Mouse (Mus musculus): ENCODE measurements around the gene Extl1. TPM values are rescaled to one million over a fixed set of nuclear protein-coding genes. Genes with fewer than 3 reads are reported as not detected.

Gene Extl1
- polyA plus RNA-seq, 1 experiment from 2014 or later: 6.4 TPM

- Histone ChIP-seq H3K4me2 (no peak overlapping the region), H3K36me3 (no peaks in the 10 kb centered on the region), H3K4me3 (no peak overlapping the region), H3K4me1 (no peaks in the 10 kb centered on the region), H3K9ac (no peak overlapping the region), H3K27me3 (no peaks in the 10 kb centered on the region), H3K9me3 (no peaks in the 10 kb centered on the region), H3K27ac (no peak overlapping the region)
- WGBS: 64% methylated on average over 3 of the region's 3 CpGs
- no peak for ATAC-seq (ENCODE audit: insufficient number of reproducible peaks, low FRiP score, low TSS enrichment, low read depth)
These were observed 62.1 kb downstream of the Extl1 start for GRCm38 (mm10) chr4:134321524-134321923.

GRCm38 (mm10) chr4:134319674-134320073, 64.0 kb downstream of the Extl1 start:
- WGBS: 69% methylated on average over 5 of the region's 5 CpGs
- H3K4me1 ChIP-seq: peaks cover under 1% of the 10 kb centered on the region
- no peak for ATAC-seq (ENCODE audit: insufficient number of reproducible peaks, low FRiP score, low TSS enrichment, low read depth)

GRCm38 (mm10) chr4:134319074-134319473, 64.6 kb downstream of the Extl1 start:
- Histone ChIP-seq H3K36me3 (no peaks in the 10 kb centered on the region), H3K9me3 (no peaks in the 10 kb centered on the region), H3K4me3 (no peak overlapping the region), H3K4me2 (no peak overlapping the region), H3K27me3 (no peaks in the 10 kb centered on the region), H3K9ac (no peak overlapping the region), H3K27ac (no peak overlapping the region), H3K4me1 (peaks cover 5% of the 10 kb centered on the region)
- 79% methylated on average over 5 of the region's 5 CpGs for WGBS
- no peak for ATAC-seq (ENCODE audit: insufficient number of reproducible peaks, low FRiP score, low TSS enrichment, low read depth)

More at GRCm38 (mm10) chr4:134319674-134320073, 64.0 kb downstream of the Extl1 start:
- Histone ChIP-seq H3K36me3 (no peaks in the 10 kb centered on the region), H3K27me3 (no peaks in the 10 kb centered on the region), H3K4me3 (no peak overlapping the region), H3K4me2 (no peak overlapping the region), H3K9me3 (no peaks in the 10 kb centered on the region), H3K27ac (no peak overlapping the region), H3K9ac (no peak overlapping the region)

- Histone ChIP-seq H3K36me3 (no peaks in the 10 kb centered on the region), H3K27me3 (no peaks in the 10 kb centered on the region), H3K4me2 (no peak overlapping the region), H3K27ac (no peak overlapping the region), H3K4me3 (no peak overlapping the region), H3K4me1 (peaks cover 5% of the 10 kb centered on the region), H3K9ac (no peak overlapping the region), H3K9me3 (no peaks in the 10 kb centered on the region)
- WGBS: 52% methylated on average over 16 of the region's 16 CpGs
- no peak for ATAC-seq (ENCODE audit: insufficient number of reproducible peaks, low FRiP score, low TSS enrichment, low read depth)
These were observed 67.3 kb downstream of the Extl1 start for GRCm38 (mm10) chr4:134316390-134316789.

- Histone ChIP-seq H3K27ac (no peak overlapping the region), H3K4me3 (peak overlapping the region; percentile 4; the same call in 1 of the 2 replicates), H3K4me2 (no peak overlapping the region; the same call in 1 of the 2 replicates), H3K9me3 (no peaks in the 10 kb centered on the region), H3K36me3 (no peaks in the 10 kb centered on the region), H3K27me3 (no peaks in the 10 kb centered on the region), H3K9ac (no peak overlapping the region), H3K4me1 (peaks cover 5% of the 10 kb centered on the region)
- WGBS: 67% methylated on average over 9 of the region's 9 CpGs
- no peak for ATAC-seq (ENCODE audit: insufficient number of reproducible peaks, low FRiP score, low TSS enrichment, low read depth)
These were observed 68.2 kb downstream of the Extl1 start for GRCm38 (mm10) chr4:134315470-134315869.

- H3K4me2 ChIP-seq: no peak within 1 kb of the TSS; the same call in 1 of the 2 replicates
These were observed 68.8 kb downstream of the Extl1 start, which contains the start of gene Trim63 for GRCm38 (mm10) chr4:134314876-134315275. Gene Trim63, plus strand, starts transcription at chr4:134315120.

GRCm38 (mm10) chr4:134314081-134314655, 69.5 kb downstream of the Extl1 start:
- Histone ChIP-seq H3K4me3 (no peak overlapping the region), H3K36me3 (no peaks in the 10 kb centered on the region), H3K9me3 (no peaks in the 10 kb centered on the region), H3K27ac (no peak overlapping the region), H3K4me1 (peaks cover 5% of the 10 kb centered on the region), H3K9ac (no peak overlapping the region), H3K4me2 (no peak overlapping the region), H3K27me3 (no peaks in the 10 kb centered on the region)
- no peak for ATAC-seq (ENCODE audit: insufficient number of reproducible peaks, low FRiP score, low TSS enrichment, low read depth)
- WGBS: 60% methylated on average over 4 of the region's 4 CpGs

More at GRCm38 (mm10) chr4:134314876-134315275, 68.8 kb downstream of the Extl1 start, which contains the start of gene Trim63:
- Histone ChIP-seq H3K36me3 (no peaks in the 10 kb centered on the region), H3K27ac (no peak within 1 kb of the TSS), H3K9me3 (no peaks in the 10 kb centered on the region), H3K27me3 (no peaks in the 10 kb centered on the region), H3K4me3 (peak within 1 kb of the TSS; percentile 4; the same call in 1 of the 2 replicates), H3K4me1 (peaks cover 5% of the 10 kb centered on the region), H3K9ac (no peak within 1 kb of the TSS)
- no peak for ATAC-seq (ENCODE audit: insufficient number of reproducible peaks, low FRiP score, low TSS enrichment, low read depth)
- WGBS: 22% methylated on average over 11 of the region's 11 CpGs

- 93% methylated on average over 6 of the region's 6 CpGs for WGBS
- Histone ChIP-seq H3K4me3 (no peak overlapping the region), H3K9ac (no peak overlapping the region), H3K4me2 (no peak overlapping the region), H3K27me3 (no peaks in the 10 kb centered on the region), H3K9me3 (no peaks in the 10 kb centered on the region), H3K4me1 (peaks cover 5% of the 10 kb centered on the region), H3K27ac (no peak overlapping the region), H3K36me3 (no peaks in the 10 kb centered on the region)
- ATAC-seq (ENCODE audit: insufficient number of reproducible peaks, low FRiP score, low TSS enrichment, low read depth): no peak
These were observed 70.7 kb downstream of the Extl1 start for GRCm38 (mm10) chr4:134312901-134313300.

GRCm38 (mm10) chr4:134312341-134312740, 71.3 kb downstream of the Extl1 start:
- no peak overlapping the region for H3K4me2 ChIP-seq
- no peak overlapping the region for H3K9ac ChIP-seq
- H3K9me3 ChIP-seq: no peaks in the 10 kb centered on the region
- no peak for ATAC-seq (ENCODE audit: insufficient number of reproducible peaks, low FRiP score, low TSS enrichment, low read depth)
- WGBS: 91% methylated on average over 5 of the region's 5 CpGs
- no peaks in the 10 kb centered on the region for H3K36me3 ChIP-seq
- H3K4me3 ChIP-seq: no peak overlapping the region
- H3K4me1 ChIP-seq: peaks cover 9% of the 10 kb centered on the region
- H3K27ac ChIP-seq: no peak overlapping the region
- no peaks in the 10 kb centered on the region for H3K27me3 ChIP-seq

GRCm38 (mm10) chr4:134311784-134312183, 71.9 kb downstream of the Extl1 start:
- Histone ChIP-seq H3K9ac (no peak overlapping the region), H3K27ac (no peak overlapping the region), H3K27me3 (no peaks in the 10 kb centered on the region), H3K36me3 (no peaks in the 10 kb centered on the region), H3K4me3 (no peak overlapping the region), H3K4me1 (peaks cover 15% of the 10 kb centered on the region), H3K4me2 (no peak overlapping the region), H3K9me3 (no peaks in the 10 kb centered on the region)
- no peak for ATAC-seq (ENCODE audit: insufficient number of reproducible peaks, low FRiP score, low TSS enrichment, low read depth)
- WGBS: 73% methylated on average over 9 of the region's 9 CpGs

GRCm38 (mm10) chr4:134310656-134311055, 73.0 kb downstream of the Extl1 start:
- no peaks in the 10 kb centered on the region for H3K9me3 ChIP-seq
- ATAC-seq (ENCODE audit: insufficient number of reproducible peaks, low FRiP score, low TSS enrichment, low read depth): no peak
- H3K36me3 ChIP-seq: no peaks in the 10 kb centered on the region
- H3K4me3 ChIP-seq: no peak overlapping the region
- 80% methylated on average over 9 of the region's 9 CpGs for WGBS
- no peak overlapping the region for H3K4me2 ChIP-seq
- H3K9ac ChIP-seq: no peak overlapping the region
- peaks cover 15% of the 10 kb centered on the region for H3K4me1 ChIP-seq
- H3K27me3 ChIP-seq: no peaks in the 10 kb centered on the region
- no peak overlapping the region for H3K27ac ChIP-seq

- no peak for ATAC-seq (ENCODE audit: insufficient number of reproducible peaks, low FRiP score, low TSS enrichment, low read depth)
- no peaks in the 10 kb centered on the region for H3K36me3 ChIP-seq
- H3K4me3 ChIP-seq: no peak overlapping the region
- no peak overlapping the region for H3K4me2 ChIP-seq
- H3K27ac ChIP-seq: no peak overlapping the region
- peaks cover 15% of the 10 kb centered on the region for H3K4me1 ChIP-seq
- H3K27me3 ChIP-seq: no peaks in the 10 kb centered on the region
- no peak overlapping the region for H3K9ac ChIP-seq
- no peaks in the 10 kb centered on the region for H3K9me3 ChIP-seq
- WGBS: 89% methylated on average over 7 of the region's 7 CpGs
These were observed 73.5 kb downstream of the Extl1 start for GRCm38 (mm10) chr4:134310106-134310505.
